Mouse (Mus musculus) heart, postnatal 0 days (tissue): ENCODE measurements at regions not wholly inside any gene's neighbourhood (a gene's known extent, or its start where the extent isn't known, plus 50 kb on each side); places are given as distances from the start of the nearest gene placed in this dataset.

Source experiments
- ATAC-seq: fragments of 200-750 bp; cut with Nextera tagmentation; 2 replicates; pipeline ENCODE4 v1.8.0; 2017; ENCODE audit warnings: low read depth, moderate number of reproducible peaks, moderate library complexity; ENCODE audit not compliant: insufficient read depth
- DNase-seq: peaks from one replicate; pipeline ENCODE4 v3.0.0-alpha.2; 2016; ENCODE audit warnings: low spot score
- H3K27ac ChIP-seq: fragments of 300-500 bp; sonication (generic); 2 replicates; pipeline ENCODE4 v1.5.1; 2014; ENCODE audit warnings: low read depth, mild to moderate bottlenecking
- H3K27me3 ChIP-seq: fragments of 300-500 bp; sonication (generic); 2 replicates; pipeline ENCODE4 v1.6.1; 2014; ENCODE audit warnings: low read length, mixed read lengths; ENCODE audit not compliant: control insufficient read depth, insufficient read depth
- H3K36me3 ChIP-seq: fragments of 300-500 bp; sonication (generic); replicated peaks from 2 replicates; pipeline ENCODE4 v1.6.1; 2014; ENCODE audit warnings: low read length, mixed read lengths; ENCODE audit not compliant: control insufficient read depth, insufficient read depth
- H3K4me1 ChIP-seq: fragments of 300-500 bp; sonication (generic); 2 replicates; pipeline ENCODE4 v1.6.1; 2014; ENCODE audit warnings: antibody characterized with exemption; ENCODE audit not compliant: control insufficient read depth, insufficient read depth
- H3K4me2 ChIP-seq: fragments of 300-500 bp; sonication (generic); 2 replicates; pipeline ENCODE4 v1.6.1; 2014; ENCODE audit warnings: low read depth, mild to moderate bottlenecking, low read length, moderate library complexity
- H3K4me3 ChIP-seq: fragments of 300-500 bp; sonication (generic); 2 replicates; pipeline ENCODE4 v1.5.1; 2014; ENCODE audit warnings: low read depth, low read length
- H3K9ac ChIP-seq: fragments of 300-500 bp; sonication (generic); replicated peaks from 2 replicates; pipeline ENCODE4 v1.6.1; 2014; ENCODE audit warnings: low read depth, low read length, mixed read lengths
- H3K9me3 ChIP-seq: fragments of 300-500 bp; sonication (generic); replicated peaks from 2 replicates; pipeline ENCODE4 v1.6.1; 2016; ENCODE audit warnings: low read length; ENCODE audit not compliant: control insufficient read depth
- CTCF ChIP-seq: IDR thresholded peaks from 2 replicates; pipeline ENCODE4 v1.5.1; 2016; ENCODE audit warnings: antibody characterized with exemption, control low read depth, low read depth
- EP300 ChIP-seq: IDR thresholded peaks from 2 replicates; pipeline ENCODE4 v1.6.1; 2016; ENCODE audit warnings: antibody characterized with exemption, low read depth
- WGBS: fragments of 180-500 bp; shearing (Covaris S2); extraction: QIAGEN DNeasy Blood & Tissue Kit; methylation state at CpG from one replicate; pipeline ENCODE4 v1.1.7; 2014; 5-methylcytosine and 5-hydroxymethylcytosine counted together

DNA sequence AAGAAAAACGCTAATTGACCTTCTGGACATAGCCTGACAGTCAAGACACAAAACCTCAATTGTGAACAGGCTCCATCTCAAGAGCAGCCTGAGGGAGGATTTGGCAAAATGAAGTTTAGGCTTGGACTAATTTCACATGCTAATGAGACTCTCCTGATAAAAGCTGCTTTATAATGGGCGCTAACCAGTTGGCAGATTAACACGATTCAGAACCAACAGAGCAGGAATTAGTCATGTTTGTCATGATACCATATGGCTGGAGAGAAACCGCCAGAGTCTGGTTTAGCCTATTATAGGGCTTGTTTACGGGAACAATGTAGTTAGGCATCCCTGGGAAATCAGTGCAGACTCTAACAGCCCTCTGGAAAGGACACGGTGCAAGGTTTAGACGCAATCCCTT lies 375.2 kb upstream of the Nfe2l3 start:
- TF ChIP-seq CTCF (no peak), EP300 (no peak)
- Histone ChIP-seq H3K36me3 (no peaks in the 10 kb centered on the region), H3K9me3 (no peaks in the 10 kb centered on the region), H3K4me1 (no peaks in the 10 kb centered on the region), H3K27me3 (no peaks in the 10 kb centered on the region), H3K4me3 (no peak overlapping the region), H3K9ac (no peak overlapping the region), H3K4me2 (no peak overlapping the region), H3K27ac (no peak overlapping the region)
- ATAC-seq (no peak), DNase-seq (no peak)
- 48% methylated on average over 7 of the region's 7 CpGs for WGBS

DNA sequence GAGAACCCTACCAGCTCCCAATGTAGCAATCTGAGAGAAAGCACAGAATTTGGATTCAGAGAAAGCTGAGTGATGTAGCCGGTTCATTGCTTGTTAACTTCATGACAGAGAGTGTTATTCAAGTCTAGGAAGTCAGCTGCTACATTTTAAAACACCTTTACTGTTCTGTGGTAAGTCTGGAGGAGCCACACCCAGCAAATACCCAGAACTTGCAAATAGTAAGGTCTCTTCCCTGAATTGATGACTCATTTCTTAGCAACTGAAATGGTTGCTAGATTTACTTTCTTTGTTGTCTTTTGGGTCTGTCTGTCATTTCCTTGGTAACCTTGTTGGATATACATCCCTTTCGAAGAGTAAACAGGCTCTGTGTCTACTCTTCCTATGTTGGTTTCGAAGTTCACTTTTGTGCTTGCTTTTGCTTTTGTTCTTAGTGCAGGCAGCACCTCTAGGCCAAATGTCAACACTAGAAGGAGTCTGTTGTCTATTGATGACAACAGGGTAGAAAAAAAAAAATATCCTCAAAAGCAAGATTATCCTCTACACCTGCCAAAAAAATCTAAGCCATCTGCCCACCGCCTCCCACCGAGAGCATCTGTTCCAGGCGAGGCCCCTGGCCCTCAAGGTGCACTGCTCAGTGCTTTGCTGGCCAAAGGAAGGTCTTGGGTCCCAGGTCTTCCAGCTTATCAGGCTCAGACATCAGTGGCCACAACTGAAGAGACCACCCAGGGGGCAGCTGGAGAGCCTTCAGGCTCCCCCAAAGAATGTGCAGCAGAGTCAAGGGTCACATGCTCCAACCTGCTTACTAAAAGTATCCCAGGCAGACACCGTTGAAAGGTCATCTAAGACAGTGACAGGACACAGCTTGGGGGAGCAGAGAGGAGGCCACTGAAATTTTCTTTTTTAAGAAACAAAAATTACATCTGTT lies 372.3 kb upstream of the Nfe2l3 start:
- Histone ChIP-seq H3K27me3 (no peaks in the 10 kb centered on the region), H3K4me2 (no peak overlapping the region), H3K27ac (no peak overlapping the region), H3K4me1 (no peaks in the 10 kb centered on the region), H3K9me3 (no peaks in the 10 kb centered on the region), H3K9ac (no peak overlapping the region), H3K4me3 (no peak overlapping the region), H3K36me3 (no peaks in the 10 kb centered on the region)
- no peak for ATAC-seq
- DNase-seq: no peak
- TF ChIP-seq EP300 (no peak), CTCF (no peak)
- WGBS: 69% methylated on average over 7 of the region's 7 CpGs

DNA sequence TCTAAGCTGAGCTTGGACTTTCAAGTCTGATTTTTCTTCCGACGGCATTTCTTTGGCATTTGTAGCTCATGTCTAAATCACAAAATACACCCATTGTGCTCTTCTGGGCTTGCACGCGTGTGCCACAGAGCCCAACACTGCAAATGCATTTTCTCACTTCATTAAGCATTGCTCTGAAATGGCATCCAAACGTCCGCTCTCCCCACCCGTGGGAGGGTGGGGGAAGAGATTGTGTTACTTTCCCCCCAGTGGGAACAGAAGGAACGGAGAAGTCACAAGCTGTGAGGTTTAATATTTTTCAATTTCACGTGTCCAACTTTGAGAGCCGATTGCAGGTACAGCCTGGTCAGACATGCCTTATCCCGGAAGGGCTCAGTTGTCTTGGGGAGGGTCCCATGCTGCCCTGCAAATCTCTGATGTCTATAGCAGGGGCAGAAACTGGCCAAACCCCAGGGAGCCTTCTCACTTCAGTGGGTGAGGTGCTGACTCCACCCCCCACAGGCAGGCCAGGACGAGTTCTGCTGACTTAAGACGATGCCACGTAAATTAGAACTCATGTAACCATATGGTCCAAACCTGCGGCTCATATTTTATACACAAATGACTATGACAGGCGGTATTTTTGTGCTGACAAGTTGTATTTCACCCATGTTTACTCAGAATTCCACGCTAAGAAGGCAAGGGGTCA lies 371.5 kb upstream of the Nfe2l3 start:
- Histone ChIP-seq H3K9ac (no peak overlapping the region), H3K4me1 (no peaks in the 10 kb centered on the region), H3K4me3 (no peak overlapping the region), H3K27me3 (no peaks in the 10 kb centered on the region), H3K36me3 (no peaks in the 10 kb centered on the region), H3K27ac (no peak overlapping the region), H3K4me2 (no peak overlapping the region), H3K9me3 (no peaks in the 10 kb centered on the region)
- TF ChIP-seq CTCF (no peak), EP300 (no peak)
- 68% methylated on average over 17 of the region's 17 CpGs for WGBS
- DNase-seq (no peak), ATAC-seq (no peak)

DNA sequence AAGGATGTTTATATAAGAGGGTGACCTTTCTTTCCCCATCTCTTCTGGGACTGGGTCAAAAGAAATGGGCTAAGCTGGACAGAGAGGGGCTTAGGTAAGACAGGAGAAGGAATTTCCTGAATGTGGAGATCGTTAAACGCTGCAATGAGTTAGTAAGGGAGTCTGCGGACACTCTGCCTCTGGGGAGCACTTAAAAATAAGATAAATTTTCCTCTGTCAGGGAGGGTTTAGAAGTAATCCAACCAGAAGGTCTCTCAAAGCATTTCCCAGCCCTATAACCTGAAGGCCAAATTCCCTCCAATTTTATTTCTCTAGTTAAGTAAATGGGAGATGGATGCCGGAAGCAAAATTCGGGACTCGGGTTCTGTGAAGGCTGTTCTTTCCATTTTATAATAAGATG lies 367.3 kb upstream of the Nfe2l3 start:
- no peak for ATAC-seq
- Histone ChIP-seq H3K4me2 (no peak overlapping the region), H3K9me3 (no peaks in the 10 kb centered on the region), H3K9ac (no peak overlapping the region), H3K4me1 (no peaks in the 10 kb centered on the region), H3K4me3 (no peak overlapping the region), H3K27me3 (no peaks in the 10 kb centered on the region), H3K27ac (no peak overlapping the region), H3K36me3 (no peaks in the 10 kb centered on the region)
- TF ChIP-seq EP300 (no peak), CTCF (no peak)
- no peak for DNase-seq
- WGBS: 64% methylated on average over 6 of the region's 6 CpGs

DNA sequence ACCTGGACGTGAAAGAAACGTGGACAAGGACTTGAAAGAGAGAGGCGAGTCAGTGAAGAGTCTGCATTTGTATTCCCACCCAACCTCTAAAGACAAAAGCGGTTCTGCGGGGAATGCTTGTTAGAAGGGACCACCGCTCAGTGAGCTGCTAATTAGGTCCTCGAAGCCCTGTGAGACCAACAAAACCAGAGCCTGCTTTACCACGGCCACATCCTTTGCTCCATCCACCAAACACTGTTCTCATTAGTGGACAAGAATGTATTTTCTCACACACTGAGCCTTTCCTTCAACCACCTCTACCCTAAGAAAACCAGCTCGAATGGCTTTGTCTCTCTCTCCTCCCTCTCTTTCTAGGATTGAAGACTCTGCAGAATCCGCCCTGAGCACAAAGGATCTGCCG lies 365.1 kb upstream of the Nfe2l3 start:
- no peak for DNase-seq
- TF ChIP-seq CTCF (no peak), EP300 (no peak)
- no peaks in the 10 kb centered on the region for H3K27me3 ChIP-seq
- H3K36me3 ChIP-seq: no peaks in the 10 kb centered on the region
- no peak overlapping the region for H3K9ac ChIP-seq
- no peaks in the 10 kb centered on the region for H3K9me3 ChIP-seq
- no peak for ATAC-seq
- 85% methylated on average over 11 of the region's 11 CpGs for WGBS
- H3K27ac ChIP-seq: no peak overlapping the region
- H3K4me2 ChIP-seq: no peak overlapping the region
- no peaks in the 10 kb centered on the region for H3K4me1 ChIP-seq
- H3K4me3 ChIP-seq: no peak overlapping the region
